Mouse (Mus musculus) testis, adult 2 months (tissue): ENCODE data around the gene Rpl18.

ENCODE experiments used
- CTCF ChIP-seq: fragments of 200-500 bp; IDR thresholded peaks from 2 replicates; pipeline ENCODE4 v1.5.1; 2012; ENCODE audit warnings: low read depth, mild to moderate bottlenecking, inconsistent platforms, low read length, moderate library complexity; ENCODE audit not compliant: control insufficient read depth, insufficient read depth, insufficient replicate concordance
- POLR2A ChIP-seq: fragments of 200-500 bp; IDR thresholded peaks from 2 replicates; pipeline ENCODE4 v1.6.1; 2012; ENCODE audit warnings: low read depth, mild to moderate bottlenecking, inconsistent platforms, low read length, moderate library complexity; ENCODE audit not compliant: control insufficient read depth

DNA sequence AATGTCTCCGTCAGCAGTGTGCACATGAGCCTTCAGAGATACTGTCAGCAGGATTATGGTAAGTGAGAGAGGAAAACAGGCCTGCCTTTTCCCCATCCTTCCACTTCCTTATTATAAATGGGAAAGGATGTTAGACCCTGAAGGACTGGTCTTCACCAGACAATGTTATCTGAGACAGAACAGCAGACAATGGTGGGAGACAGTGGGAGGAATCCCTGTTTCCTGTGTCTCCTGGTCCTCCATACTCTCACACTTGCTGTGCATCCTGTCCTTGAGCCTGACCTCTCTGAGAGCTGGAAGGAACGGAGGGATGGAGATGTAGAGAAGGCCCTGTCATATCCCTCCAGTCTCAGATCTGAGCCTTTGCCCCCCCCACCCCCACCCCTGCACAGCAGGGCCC is 22.9 kb upstream of the Rpl18 start:
- TF ChIP-seq CTCF (no peak), POLR2A (no peak)
